In genomic region chr15:69632306-69632705, GRCm38 (mm10) we compare ENCODE assay signal across 26 mouse cellular contexts.
DNase-seq lines count a peak whose midpoint lies in the region; ATAC-seq and TF ChIP-seq lines count a peak whose summit lies in the region.
"Had no signal": no experiment of that assay in that cellular context is flagged by ENCODE, and none has a peak within 500 bp of the region (broad histone marks: within the 10 kb centered on the region; RNA-seq: fewer than 3 reads in every experiment).

No protein-coding gene starts in this region.

- 0 out of 2 replicates have a peak, but pooled peaks have one; percentile 21 for ATAC-seq in hindbrain, postnatal 0 days
- no peak for ATAC-seq in hindbrain, embryonic 13.5 days (ENCODE audit: low FRiP score)
- ATAC-seq in midbrain, embryonic 13.5 days = peak; percentile 43; the same call in 1 of the 2 replicates
- ATAC-seq in intestine, embryonic 15.5 days = no peak
- ATAC-seq: intestine, embryonic 16.5 days; liver, embryonic 12.5 days had no signal

- no peak overlapping the region for H3K9ac ChIP-seq in hindbrain, postnatal 0 days (replicated peaks; ENCODE audit: low read length)
- no peak overlapping the region for H3K9ac ChIP-seq in hindbrain, embryonic 13.5 days
- no peak overlapping the region for H3K9ac ChIP-seq in midbrain, embryonic 13.5 days (replicated peaks)
- H3K9ac ChIP-seq in intestine, embryonic 15.5 days = no peak overlapping the region
- H3K9ac ChIP-seq: embryonic facial prominence, embryonic 15.5 days; hindbrain, embryonic 15.5 days; limb, embryonic 13.5 days; liver, embryonic 12.5 days; neural tube, embryonic 13.5 days had no signal

- H3K27ac ChIP-seq in hindbrain, postnatal 0 days = no peak overlapping the region
- no peak overlapping the region for H3K27ac ChIP-seq in hindbrain, embryonic 13.5 days
- no peak overlapping the region for H3K27ac ChIP-seq in midbrain, embryonic 13.5 days
- H3K27ac ChIP-seq in intestine, embryonic 15.5 days = no peak overlapping the region
- H3K27ac ChIP-seq: embryonic facial prominence, embryonic 15.5 days; heart, embryonic 10.5 days; hindbrain, embryonic 15.5 days; limb, embryonic 13.5 days; liver, embryonic 12.5 days; neural tube, embryonic 13.5 days; stomach, postnatal 0 days had no signal

- no peaks in the 10 kb centered on the region for H3K9me3 ChIP-seq in hindbrain, postnatal 0 days (ENCODE audit: low read length)
- no peaks in the 10 kb centered on the region for H3K9me3 ChIP-seq in hindbrain, embryonic 13.5 days
- H3K9me3 ChIP-seq in midbrain, embryonic 13.5 days = no peaks in the 10 kb centered on the region
- H3K9me3 ChIP-seq in intestine, embryonic 15.5 days = no peaks in the 10 kb centered on the region
- H3K9me3 ChIP-seq: embryonic facial prominence, embryonic 15.5 days; heart, embryonic 10.5 days; hindbrain, embryonic 15.5 days; limb, embryonic 13.5 days; liver, embryonic 12.5 days; neural tube, embryonic 13.5 days had no signal

- H3K4me2 ChIP-seq in hindbrain, postnatal 0 days (ENCODE audit: low read depth, low read length) = no peak overlapping the region
- no peak overlapping the region for H3K4me2 ChIP-seq in hindbrain, embryonic 13.5 days
- H3K4me2 ChIP-seq in midbrain, embryonic 13.5 days (replicated peaks) = no peak overlapping the region
- H3K4me2 ChIP-seq in intestine, embryonic 15.5 days (replicated peaks) = no peak overlapping the region
- H3K4me2 ChIP-seq: embryonic facial prominence, embryonic 15.5 days; hindbrain, embryonic 15.5 days; limb, embryonic 13.5 days; liver, embryonic 12.5 days; neural tube, embryonic 13.5 days had no signal

- peak; percentile 9 for DNase-seq in embryo, embryonic 10.5 days (ENCODE audit: low spot score)
- no peak for DNase-seq in embryo, embryonic 9.5 days (ENCODE audit: extremely low spot score)
- peak; percentile 6 for DNase-seq in hindbrain, postnatal 0 days (ENCODE audit: low spot score)
- no peak for DNase-seq in cerebellum, postnatal 14 days
- DNase-seq in ovary, adult 18-20 months (ENCODE audit: low spot score) = no peak
- DNase-seq: adrenal gland, postnatal 10 days; cerebellum, adult 8-10 months; gastrocnemius, postnatal 10 days; heart, postnatal 4 days; kidney, adult 9 months; kidney, postnatal 36 days; lung, adult 2 months; lung, postnatal 14 days; thymus, adult 2 months; thymus, postnatal 4 days had no signal

- H3K36me3 ChIP-seq in hindbrain, postnatal 0 days (ENCODE audit: insufficient read depth, low read length) = no peaks in the 10 kb centered on the region
- H3K36me3 ChIP-seq in hindbrain, embryonic 13.5 days = no peaks in the 10 kb centered on the region
- H3K36me3 ChIP-seq in midbrain, embryonic 13.5 days = no peaks in the 10 kb centered on the region
- H3K36me3 ChIP-seq in intestine, embryonic 15.5 days = no peaks in the 10 kb centered on the region
- H3K36me3 ChIP-seq: embryonic facial prominence, embryonic 15.5 days; heart, embryonic 10.5 days; hindbrain, embryonic 15.5 days; limb, embryonic 13.5 days; liver, embryonic 12.5 days; neural tube, embryonic 13.5 days had no signal

- H3K4me3 ChIP-seq in hindbrain, postnatal 0 days (ENCODE audit: low read length) = no peak overlapping the region
- H3K4me3 ChIP-seq in hindbrain, embryonic 13.5 days = no peak overlapping the region
- no peak overlapping the region for H3K4me3 ChIP-seq in midbrain, embryonic 13.5 days (replicated peaks)
- H3K4me3 ChIP-seq in intestine, embryonic 15.5 days (replicated peaks) = no peak overlapping the region
- H3K4me3 ChIP-seq: embryonic facial prominence, embryonic 15.5 days; heart, embryonic 10.5 days; hindbrain, embryonic 15.5 days; limb, embryonic 13.5 days; liver, embryonic 12.5 days; neural tube, embryonic 13.5 days had no signal

- no peaks in the 10 kb centered on the region for H3K4me1 ChIP-seq in hindbrain, postnatal 0 days (ENCODE audit: insufficient read depth, low read length)
- no peaks in the 10 kb centered on the region for H3K4me1 ChIP-seq in hindbrain, embryonic 13.5 days (replicated peaks)
- H3K4me1 ChIP-seq in midbrain, embryonic 13.5 days (replicated peaks) = no peaks in the 10 kb centered on the region
- H3K4me1 ChIP-seq in intestine, embryonic 15.5 days (replicated peaks) = no peaks in the 10 kb centered on the region
- H3K4me1 ChIP-seq: embryonic facial prominence, embryonic 15.5 days; heart, embryonic 10.5 days; hindbrain, embryonic 15.5 days; limb, embryonic 13.5 days; liver, embryonic 12.5 days; neural tube, embryonic 13.5 days had no signal

- TF ChIP-seq CTCF in hindbrain, postnatal 0 days (IDR thresholded peaks at IDR 0.05; ENCODE audit: low read depth) = no peak

- no peaks in the 10 kb centered on the region for H3K27me3 ChIP-seq in hindbrain, postnatal 0 days (ENCODE audit: insufficient read depth, low read length)
- no peaks in the 10 kb centered on the region for H3K27me3 ChIP-seq in hindbrain, embryonic 13.5 days
- H3K27me3 ChIP-seq in midbrain, embryonic 13.5 days = peaks cover 5% of the 10 kb centered on the region; the same call in 1 of the 2 replicates
- H3K27me3 ChIP-seq in intestine, embryonic 15.5 days (replicated peaks) = no peaks in the 10 kb centered on the region
- H3K27me3 ChIP-seq: embryonic facial prominence, embryonic 15.5 days; hindbrain, embryonic 15.5 days; limb, embryonic 13.5 days; liver, embryonic 12.5 days; neural tube, embryonic 13.5 days had no signal

Comparison
In these comparisons a context has a peak if more than half of its experiments do, and no peak if none do; other contexts are left out.
1. DNase-seq: peak in embryo, embryonic 10.5 days (single experiment) and hindbrain, postnatal 0 days (single experiment); none in embryo, embryonic 9.5 days (single experiment), cerebellum, postnatal 14 days (0 of 2) and ovary, adult 18-20 months (single experiment).
2. ATAC-seq: peak in hindbrain, postnatal 0 days (single experiment) and midbrain, embryonic 13.5 days (single experiment); none in hindbrain, embryonic 13.5 days (single experiment) and intestine, embryonic 15.5 days (single experiment).